Mouse (Mus musculus): ENCODE measurements at regions not wholly inside any gene's neighbourhood (a gene's known extent, or its start where the extent isn't known, plus 50 kb on each side); places are given as distances from the start of the nearest gene placed in this dataset.

DNA sequence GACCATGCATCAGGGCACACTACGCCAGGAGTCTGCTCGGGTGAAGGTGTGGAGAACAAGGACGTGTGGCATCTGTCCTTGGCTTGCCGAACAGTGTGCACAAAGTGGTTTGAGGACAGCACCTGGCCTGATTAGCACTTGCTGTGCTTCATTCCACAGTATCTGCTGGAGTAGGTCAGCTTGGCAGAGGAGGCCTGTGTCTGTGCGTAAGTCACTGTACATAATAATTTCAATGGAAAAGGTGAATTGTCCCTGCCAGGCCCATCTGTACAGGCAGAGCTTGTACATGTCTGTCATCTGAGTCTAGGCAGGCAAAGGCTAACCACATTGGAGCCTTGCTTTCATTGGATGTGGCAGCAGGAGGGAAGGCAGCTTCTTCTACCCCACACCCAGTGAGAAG is 979.5 kb upstream of the Car8 start:
- Histone ChIP-seq H3K36me3 (no peaks in the 10 kb centered on the region), H3K4me1 (replicated peaks) (no peaks in the 10 kb centered on the region), H3K27me3 (no peaks in the 10 kb centered on the region), H3K4me3 (replicated peaks) (no peak overlapping the region), H3K9me3 (peaks cover 3% of the 10 kb centered on the region; the same call in 1 of the 2 replicates), H3K27ac (no peak overlapping the region), H3K4me2 (replicated peaks) (no peak overlapping the region), H3K9ac (replicated peaks) (no peak overlapping the region)
- 90% methylated on average over 5 of the region's 5 CpGs for WGBS
- no peak for ATAC-seq

DNA sequence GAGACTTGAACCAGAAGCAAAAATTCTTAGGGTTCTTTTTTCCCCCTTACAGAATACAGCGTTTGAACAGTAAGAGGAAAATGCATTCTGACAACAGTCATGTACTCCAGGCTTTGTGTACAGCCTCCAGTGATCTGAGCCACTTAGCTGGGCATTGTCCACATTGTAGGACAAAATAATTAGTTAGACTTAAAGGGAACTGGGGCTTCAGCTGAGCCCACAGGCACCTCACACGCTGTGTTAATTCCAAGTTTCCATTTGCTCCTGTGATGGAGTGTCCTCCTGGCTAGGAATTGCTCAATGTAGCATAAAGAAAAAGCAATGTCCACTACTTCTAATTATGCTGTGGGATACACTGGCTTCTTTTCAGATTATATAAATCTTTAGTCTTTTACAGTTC is 969.8 kb upstream of the Car8 start:
- Histone ChIP-seq H3K9me3 (no peaks in the 10 kb centered on the region), H3K4me1 (replicated peaks) (no peaks in the 10 kb centered on the region), H3K9ac (replicated peaks) (no peak overlapping the region), H3K27ac (no peak overlapping the region), H3K4me3 (replicated peaks) (no peak overlapping the region), H3K36me3 (no peaks in the 10 kb centered on the region), H3K4me2 (replicated peaks) (no peak overlapping the region), H3K27me3 (no peaks in the 10 kb centered on the region)
- no peak for ATAC-seq
- 47% methylated on average over 2 of the region's 2 CpGs for WGBS

GRCm38 (mm10) chr4:9200012-9200411 is 961.2 kb upstream of the Car8 start:
- no peaks in the 10 kb centered on the region for H3K27me3 ChIP-seq
- no peak for ATAC-seq
- 72% methylated on average over 2 of the region's 2 CpGs for WGBS
- H3K27ac ChIP-seq = no peak overlapping the region
- peaks cover 10% of the 10 kb centered on the region for H3K4me1 ChIP-seq (replicated peaks)
- no peak overlapping the region for H3K9ac ChIP-seq (replicated peaks)
- H3K36me3 ChIP-seq = no peaks in the 10 kb centered on the region
- no peaks in the 10 kb centered on the region for H3K9me3 ChIP-seq
- no peak overlapping the region for H3K4me3 ChIP-seq (replicated peaks)
- no peak overlapping the region for H3K4me2 ChIP-seq (replicated peaks)

DNA sequence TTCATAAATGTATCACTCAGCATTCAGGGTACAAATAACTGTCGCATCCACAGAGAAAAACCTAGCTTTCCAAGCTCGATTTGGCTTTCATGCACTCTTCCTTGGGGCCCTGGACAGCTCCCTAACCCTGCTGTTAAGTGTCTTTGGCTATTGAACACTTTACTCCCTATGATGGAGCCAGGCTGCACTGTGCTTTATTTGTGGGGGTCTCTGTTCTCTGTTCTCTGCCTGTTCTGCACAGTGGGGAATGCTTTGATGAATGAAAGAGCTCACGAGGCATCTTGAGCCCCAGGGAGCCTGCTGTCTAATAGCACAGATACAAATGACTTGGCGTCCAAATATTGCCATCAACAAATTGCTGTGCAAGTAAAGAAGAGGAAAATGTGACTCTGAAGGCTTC is 957.6 kb upstream of the Car8 start:
- WGBS = 36% methylated on average over 4 of the region's 4 CpGs
- ATAC-seq = no peak
- Histone ChIP-seq H3K4me1 (replicated peaks) (peaks cover 17% of the 10 kb centered on the region), H3K27me3 (no peaks in the 10 kb centered on the region), H3K27ac (0 out of 2 replicates have a peak overlapping the region, but pooled peaks have one; percentile 47), H3K9me3 (no peaks in the 10 kb centered on the region), H3K9ac (replicated peaks) (no peak overlapping the region), H3K4me3 (replicated peaks) (no peak overlapping the region), H3K4me2 (replicated peaks) (no peak overlapping the region), H3K36me3 (no peaks in the 10 kb centered on the region)

DNA sequence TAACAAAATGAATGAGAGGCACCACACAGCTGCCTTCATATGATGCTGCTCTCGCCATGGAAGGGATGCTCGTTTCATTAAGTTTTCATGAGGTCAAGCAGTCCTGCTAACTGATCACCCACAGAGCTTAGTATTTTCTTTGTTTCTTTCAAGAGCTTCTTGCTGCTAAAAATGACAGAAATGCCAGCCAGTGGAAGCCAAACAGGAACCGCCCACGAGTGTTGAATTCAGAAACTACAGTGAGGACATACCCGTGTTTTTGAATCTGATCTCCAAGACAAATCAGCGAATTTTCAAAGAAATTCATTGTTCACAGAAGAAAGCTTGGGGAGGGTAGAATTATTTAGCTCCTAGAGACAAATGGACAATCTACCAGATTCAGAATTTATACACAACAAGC is 954.3 kb upstream of the Car8 start:
- Histone ChIP-seq H3K27me3 (no peaks in the 10 kb centered on the region), H3K4me3 (replicated peaks) (no peak overlapping the region), H3K36me3 (no peaks in the 10 kb centered on the region), H3K9ac (replicated peaks) (no peak overlapping the region), H3K4me2 (replicated peaks) (no peak overlapping the region), H3K27ac (no peak overlapping the region), H3K9me3 (no peaks in the 10 kb centered on the region), H3K4me1 (replicated peaks) (peaks cover 17% of the 10 kb centered on the region)
- ATAC-seq = no peak
- WGBS = 47% methylated on average over 6 of the region's 6 CpGs

- H3K27ac ChIP-seq = peak overlapping the region; percentile 90
- no peaks in the 10 kb centered on the region for H3K27me3 ChIP-seq
- H3K4me3 ChIP-seq (replicated peaks) = peak overlapping the region; percentile 23
- no peaks in the 10 kb centered on the region for H3K36me3 ChIP-seq
- peaks cover 17% of the 10 kb centered on the region for H3K4me1 ChIP-seq (replicated peaks)
- peak overlapping the region; percentile 52 for H3K4me2 ChIP-seq (replicated peaks)
- H3K9ac ChIP-seq (replicated peaks) = no peak overlapping the region
- WGBS = 33% methylated on average over 14 of the region's 14 CpGs
- no peaks in the 10 kb centered on the region for H3K9me3 ChIP-seq
- ATAC-seq = no peak; the same call in 1 of the 2 replicates
Observed at GRCm38 (mm10) chr4:9185156-9185875, 946.5 kb upstream of the Car8 start.

DNA sequence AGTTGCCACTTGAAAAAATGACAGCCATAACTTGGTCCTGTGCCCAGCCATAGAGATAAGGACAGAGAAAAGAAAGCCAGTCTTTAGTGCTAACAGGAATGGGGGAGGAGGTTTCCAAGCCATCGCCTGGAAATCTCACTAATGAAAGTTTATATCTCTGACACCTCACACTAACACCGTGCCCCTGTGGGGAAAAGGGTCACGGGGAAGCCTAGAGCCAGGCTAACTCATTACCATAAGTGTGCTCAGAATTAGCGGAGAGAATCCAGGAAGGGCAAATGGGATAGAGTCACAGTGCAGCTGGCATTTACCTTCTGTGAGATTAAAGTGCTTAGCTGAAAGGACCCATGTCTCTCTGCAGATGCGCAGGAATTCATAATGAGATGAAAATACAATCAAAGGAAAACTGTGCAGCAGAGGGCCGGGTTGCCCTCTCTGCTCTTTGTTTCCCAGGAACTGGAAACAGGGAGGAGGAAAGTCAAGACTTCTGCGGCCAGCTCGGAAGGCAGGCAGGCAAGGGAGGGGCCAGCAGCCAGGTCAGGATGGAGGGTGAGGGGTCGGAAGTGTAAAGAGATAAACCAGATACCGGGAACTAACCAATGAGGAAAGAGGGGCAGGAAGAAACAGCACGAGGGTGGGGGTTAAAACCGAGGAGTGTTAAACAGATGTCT is 945.7 kb upstream of the Car8 start:
- Histone ChIP-seq H3K9me3 (no peaks in the 10 kb centered on the region), H3K4me2 (replicated peaks) (peak overlapping the region; percentile 52), H3K36me3 (no peaks in the 10 kb centered on the region), H3K9ac (replicated peaks) (peak overlapping the region; percentile 57), H3K4me3 (replicated peaks) (peak overlapping the region; percentile 23), H3K4me1 (replicated peaks) (peaks cover 17% of the 10 kb centered on the region), H3K27ac (peak overlapping the region; percentile 90), H3K27me3 (no peaks in the 10 kb centered on the region)
- peak; percentile 96 for ATAC-seq
- 0% methylated on average over 12 of the region's 12 CpGs for WGBS

DNA sequence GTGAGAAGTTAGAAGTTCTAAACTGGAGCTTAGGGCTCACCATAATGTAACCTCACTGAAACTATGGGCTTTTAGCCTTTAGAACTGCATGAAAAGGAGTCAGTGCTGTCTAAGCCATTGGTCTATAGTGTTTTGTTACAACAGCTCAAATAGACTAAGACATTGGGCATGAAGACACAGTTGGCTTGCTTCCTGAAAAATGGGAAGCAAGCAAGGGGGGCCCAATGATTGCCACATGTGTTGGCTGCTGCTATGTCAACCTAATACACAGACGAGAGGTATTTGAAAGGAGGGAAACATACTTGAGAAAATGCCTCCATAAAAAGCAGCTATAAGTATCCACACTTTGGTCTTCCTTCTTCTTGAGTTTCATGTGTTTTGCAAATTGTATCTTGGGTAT is 935.5 kb upstream of the Car8 start:
- no peak overlapping the region for H3K9ac ChIP-seq (replicated peaks)
- no peaks in the 10 kb centered on the region for H3K36me3 ChIP-seq
- H3K4me3 ChIP-seq (replicated peaks) = no peak overlapping the region
- no peak for ATAC-seq
- H3K27me3 ChIP-seq = no peaks in the 10 kb centered on the region
- H3K4me1 ChIP-seq (replicated peaks) = no peaks in the 10 kb centered on the region
- H3K27ac ChIP-seq = no peak overlapping the region
- H3K9me3 ChIP-seq = no peaks in the 10 kb centered on the region
- no peak overlapping the region for H3K4me2 ChIP-seq (replicated peaks)
- WGBS = 87% methylated on average over 1 of the region's 1 CpGs

GRCm38 (mm10) chr4:9162374-9162773 is 923.5 kb upstream of the Car8 start:
- 0 out of 2 replicates have a peak, but pooled peaks have one; percentile 27 for ATAC-seq

DNA sequence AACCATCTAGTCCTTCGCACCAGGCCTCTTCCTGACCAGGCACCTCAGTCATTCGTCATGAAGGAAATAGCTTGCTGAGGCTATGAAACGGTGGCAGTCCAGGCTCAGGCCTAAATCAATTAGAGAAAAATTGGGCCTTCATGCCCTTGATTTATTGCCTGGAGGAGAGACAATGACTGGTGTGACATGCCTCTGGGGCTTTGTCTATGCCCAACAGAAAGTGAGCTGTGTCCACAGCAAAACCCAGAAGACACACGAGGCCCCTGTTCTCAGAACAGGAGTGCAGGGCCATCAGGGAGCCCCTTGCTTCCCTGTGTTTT is 922.9 kb upstream of the Car8 start:
- H3K4me2 ChIP-seq (replicated peaks) = no peak overlapping the region
- peaks cover 16% of the 10 kb centered on the region for H3K4me1 ChIP-seq (replicated peaks)
- 44% methylated on average over 4 of the region's 4 CpGs for WGBS
- H3K36me3 ChIP-seq = no peaks in the 10 kb centered on the region
- H3K4me3 ChIP-seq (replicated peaks) = no peak overlapping the region
- peak overlapping the region; percentile 47 for H3K27ac ChIP-seq
- H3K9ac ChIP-seq (replicated peaks) = no peak overlapping the region
- no peaks in the 10 kb centered on the region for H3K9me3 ChIP-seq
- no peaks in the 10 kb centered on the region for H3K27me3 ChIP-seq
- 0 out of 2 replicates have a peak, but pooled peaks have one; percentile 34 for ATAC-seq

More at GRCm38 (mm10) chr4:9162374-9162773, 923.5 kb upstream of the Car8 start:
- no peaks in the 10 kb centered on the region for H3K9me3 ChIP-seq
- no peak overlapping the region for H3K4me3 ChIP-seq (replicated peaks)
- peaks cover 16% of the 10 kb centered on the region for H3K4me1 ChIP-seq (replicated peaks)
- no peak overlapping the region for H3K27ac ChIP-seq
- no peak overlapping the region for H3K9ac ChIP-seq (replicated peaks)
- H3K27me3 ChIP-seq = no peaks in the 10 kb centered on the region
- 82% methylated on average over 7 of the region's 7 CpGs for WGBS
- no peak overlapping the region for H3K4me2 ChIP-seq (replicated peaks)
- H3K36me3 ChIP-seq = no peaks in the 10 kb centered on the region

DNA sequence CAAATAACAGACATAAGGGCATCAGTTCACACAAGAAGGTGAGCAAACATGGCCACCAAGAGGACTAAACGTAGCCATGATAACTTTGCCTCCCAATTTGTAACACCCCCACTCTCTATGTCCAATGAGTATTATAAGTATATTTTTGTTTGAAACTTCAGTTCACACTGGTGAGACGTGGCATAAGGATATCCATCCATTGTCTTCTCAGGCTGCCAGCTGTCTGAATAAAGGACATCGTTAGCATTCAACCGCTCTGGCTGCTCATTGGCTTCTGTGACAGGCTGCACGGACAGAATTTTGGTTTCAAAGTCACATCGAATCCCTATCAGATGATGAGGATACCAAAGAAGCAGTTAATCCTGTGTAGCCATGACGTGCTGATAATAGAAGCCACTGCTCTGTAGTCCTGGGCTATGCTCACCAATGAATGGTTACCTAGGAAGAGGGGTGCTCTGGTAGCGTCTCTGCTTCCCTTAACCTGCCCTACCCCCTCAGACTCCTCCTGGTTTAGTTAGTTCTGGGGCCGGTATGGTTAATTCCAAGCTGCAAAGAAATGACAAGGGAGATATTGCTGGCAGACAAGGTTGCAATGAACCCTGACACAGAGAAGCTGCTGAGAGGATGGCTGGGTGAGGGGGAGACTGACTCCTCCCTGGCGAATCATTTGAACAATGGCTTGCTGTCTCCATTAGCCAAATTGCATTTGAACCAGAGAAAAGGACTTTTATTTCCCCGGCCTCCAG is 922.4 kb upstream of the Car8 start:
- 28% methylated on average over 11 of the region's 11 CpGs for WGBS
- H3K27ac ChIP-seq = peak overlapping the region; percentile 47
- no peak overlapping the region for H3K4me2 ChIP-seq (replicated peaks)
- H3K9ac ChIP-seq (replicated peaks) = peak overlapping the region; percentile 2; the same call in 1 of the 2 replicates
- H3K4me3 ChIP-seq (replicated peaks) = no peak overlapping the region
- no peaks in the 10 kb centered on the region for H3K27me3 ChIP-seq
- ATAC-seq = peak; percentile 63
- H3K4me1 ChIP-seq (replicated peaks) = peaks cover 16% of the 10 kb centered on the region
- no peaks in the 10 kb centered on the region for H3K36me3 ChIP-seq
- no peaks in the 10 kb centered on the region for H3K9me3 ChIP-seq

DNA sequence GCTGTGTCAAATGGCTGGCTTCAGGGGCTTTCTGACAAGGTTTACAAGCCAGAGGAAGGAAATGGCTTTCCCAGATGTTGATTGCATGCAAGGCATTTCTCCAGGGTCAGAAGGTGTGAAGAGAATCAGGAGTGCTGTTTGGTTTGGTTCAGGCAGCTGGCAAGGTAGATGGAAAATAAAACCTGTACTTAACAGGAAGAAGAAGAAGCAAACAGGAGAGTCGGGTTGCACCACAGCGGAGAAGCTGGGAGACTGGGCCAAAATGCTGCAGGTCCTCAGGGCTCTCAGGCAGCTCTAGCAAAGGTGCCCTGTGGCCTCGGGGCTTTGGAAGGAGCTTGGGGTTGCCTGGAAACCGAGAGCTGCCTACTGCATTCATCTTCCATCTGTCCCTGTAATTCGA is 908.9 kb upstream of the Car8 start:
- no peak overlapping the region for H3K9ac ChIP-seq (replicated peaks)
- H3K4me1 ChIP-seq (replicated peaks) = peaks cover 11% of the 10 kb centered on the region
- no peaks in the 10 kb centered on the region for H3K27me3 ChIP-seq
- H3K9me3 ChIP-seq = no peaks in the 10 kb centered on the region; the same call in 1 of the 2 replicates
- 27% methylated on average over 5 of the region's 5 CpGs for WGBS
- H3K4me2 ChIP-seq (replicated peaks) = no peak overlapping the region
- no peaks in the 10 kb centered on the region for H3K36me3 ChIP-seq
- ATAC-seq = no peak
- no peak overlapping the region for H3K27ac ChIP-seq
- no peak overlapping the region for H3K4me3 ChIP-seq (replicated peaks)
